Mouse (Mus musculus) cortical plate, adult 2 months (tissue): ENCODE data around the gene P2ry12. TPM values are rescaled to one million over a fixed set of nuclear protein-coding genes. Genes with fewer than 3 reads are reported as not detected.

ENCODE experiments used
- H3K27ac ChIP-seq: fragments of 200-500 bp; 2 replicates; pipeline ENCODE4 v1.5.1; 2012; ENCODE audit warnings: low read length, control low read depth, inconsistent platforms; ENCODE audit not compliant: insufficient read depth
- H3K4me1 ChIP-seq: fragments of 200-500 bp; 2 replicates; pipeline ENCODE4 v1.6.1; 2011; ENCODE audit warnings: low read length; ENCODE audit not compliant: control insufficient read depth, insufficient read depth
- H3K4me3 ChIP-seq: fragments of 200-500 bp; 2 replicates; pipeline ENCODE4 v1.5.1; 2011; ENCODE audit warnings: mild to moderate bottlenecking, low read length, control low read depth; ENCODE audit not compliant: insufficient read depth
- CTCF ChIP-seq: fragments of 200-500 bp; IDR thresholded peaks from 2 replicates; pipeline ENCODE4 v1.5.1; 2011; ENCODE audit warnings: mild to moderate bottlenecking, control low read depth, low read length; ENCODE audit not compliant: insufficient read depth; ENCODE audit errors: extremely low read depth
- POLR2A ChIP-seq: fragments of 200-500 bp; IDR thresholded peaks from 2 replicates; pipeline ENCODE4 v1.6.1; 2011; ENCODE audit warnings: mild to moderate bottlenecking, low read length, control low read depth; ENCODE audit not compliant: insufficient read depth; ENCODE audit errors: extremely low read depth
- polyA plus RNA-seq: library from polyadenylated mRNA; depleted of rRNA; stranded (reverse); fragments of >200 nt; gene quantifications from 2 replicates; pipeline ENCODE4 v1.2.3, GENCODE M21; 2012

P2ry12 gene
- polyA plus RNA-seq, 1 experiment = 91.0 TPM

DNA sequence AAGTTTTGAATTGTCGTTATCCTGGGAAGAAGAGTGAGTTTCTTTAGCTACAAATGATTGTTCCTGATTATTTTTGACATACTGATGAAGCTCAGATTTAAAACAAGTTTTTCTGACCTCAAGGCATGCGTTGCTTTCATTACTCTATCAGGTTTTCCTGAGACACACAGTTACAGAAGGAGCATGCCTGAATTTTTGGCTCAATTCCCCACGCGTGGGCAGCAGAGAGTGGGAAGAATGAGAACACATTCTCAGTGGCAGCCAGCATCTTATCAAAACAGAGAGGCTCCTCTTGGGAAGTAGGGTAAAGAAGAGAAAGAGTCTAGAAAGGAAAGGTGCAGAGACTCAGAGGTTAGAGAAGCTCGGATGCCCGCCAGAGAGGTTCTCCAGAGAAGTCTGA is 19.3 kb downstream of the P2ry12 start:
- TF ChIP-seq CTCF (no peak), POLR2A (no peak)
- peaks cover 4% of the 10 kb centered on the region; the same call in 1 of the 2 replicates for H3K4me1 ChIP-seq
- no peak overlapping the region for H3K4me3 ChIP-seq
- no peak overlapping the region for H3K27ac ChIP-seq

DNA sequence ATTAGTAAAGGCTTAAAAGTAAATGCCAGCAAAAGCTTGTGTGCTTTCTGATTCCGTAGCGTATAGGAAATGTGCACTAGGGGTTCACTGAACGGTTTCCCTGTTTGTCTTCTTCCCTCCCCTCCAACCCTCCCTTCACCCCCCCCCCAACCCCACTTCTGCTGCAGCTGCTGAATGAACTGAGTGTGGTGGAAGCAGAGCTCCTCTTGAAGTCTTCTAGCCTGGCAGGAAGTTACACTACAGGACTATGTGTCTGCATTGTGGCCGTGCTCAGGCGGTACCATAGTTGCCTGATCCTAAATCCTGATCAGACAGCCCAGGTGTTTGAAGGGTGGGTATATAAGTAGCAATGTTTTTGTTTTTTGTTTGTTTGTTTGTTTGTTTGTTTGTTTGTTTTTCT is 27.8 kb downstream of the P2ry12 start:
- Histone ChIP-seq H3K27ac (no peak overlapping the region), H3K4me1 (no peaks in the 10 kb centered on the region; the same call in 1 of the 2 replicates), H3K4me3 (no peak overlapping the region)
- TF ChIP-seq POLR2A (no peak), CTCF (no peak)

DNA sequence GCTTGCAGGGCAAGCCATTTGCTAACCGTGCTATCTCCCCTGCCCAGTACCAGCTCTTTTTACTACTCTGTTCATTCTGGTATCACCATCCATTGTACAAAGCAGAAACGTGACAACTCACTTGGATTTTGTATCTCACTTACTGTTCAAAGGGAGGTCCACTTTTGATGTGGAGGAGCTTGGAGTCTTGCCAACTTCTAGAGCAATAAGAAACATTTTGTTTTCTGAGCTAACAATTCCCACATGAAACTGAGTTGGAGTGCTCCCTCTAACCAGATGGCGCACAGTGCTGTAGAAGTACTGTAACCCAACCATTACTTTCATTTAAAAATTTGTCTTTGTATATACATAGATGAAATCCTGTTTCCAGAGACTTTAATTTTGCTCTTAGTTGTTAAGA is 31.8 kb downstream of the P2ry12 start:
- Histone ChIP-seq H3K4me3 (no peak overlapping the region), H3K4me1 (peaks cover 2% of the 10 kb centered on the region; the same call in 1 of the 2 replicates), H3K27ac (no peak overlapping the region)
- no peak for TF ChIP-seq POLR2A
- TF ChIP-seq CTCF = no peak

DNA sequence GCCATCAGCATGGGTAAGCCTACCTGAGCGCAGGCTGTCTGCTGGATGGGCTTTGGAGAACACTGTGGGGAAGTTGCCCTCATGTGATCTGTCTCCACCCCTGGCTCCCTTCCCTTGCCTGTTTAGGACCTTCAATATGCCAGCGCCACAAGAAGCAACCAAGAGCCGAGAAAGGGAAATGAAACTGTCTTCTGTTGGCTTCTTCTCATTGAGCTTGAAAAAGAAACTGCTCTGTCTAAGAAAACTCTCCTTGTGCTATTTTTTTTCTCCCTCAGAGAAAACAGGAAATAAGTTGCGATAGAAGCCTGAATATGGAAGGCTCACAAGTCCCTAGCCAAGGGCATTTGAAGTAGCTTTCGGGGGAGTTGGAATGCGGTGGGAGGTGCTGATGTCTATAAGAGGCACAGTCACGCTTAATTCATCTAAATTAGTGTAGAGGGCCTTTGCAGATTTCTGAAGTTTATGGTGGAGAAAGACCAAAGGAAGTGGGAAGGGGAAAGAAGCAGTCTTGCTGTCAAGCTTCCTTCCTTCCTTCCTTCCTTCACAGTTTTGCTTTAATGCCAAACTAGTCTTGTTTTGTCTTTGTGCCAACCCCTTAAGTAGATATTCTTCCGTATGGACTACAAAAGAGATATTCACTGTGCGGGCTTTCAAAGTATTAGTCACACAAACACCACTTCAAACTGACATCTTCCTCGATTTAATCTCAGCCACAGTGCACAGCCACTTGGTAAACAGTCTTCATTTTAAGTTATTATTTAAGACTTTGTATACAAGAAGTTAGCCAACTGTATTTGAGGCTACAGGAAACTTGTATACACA is 33.7 kb downstream of the P2ry12 start:
- no peak overlapping the region; the same call in 1 of the 2 replicates for H3K27ac ChIP-seq
- no peak for TF ChIP-seq CTCF
- H3K4me3 ChIP-seq = no peak overlapping the region
- H3K4me1 ChIP-seq = peaks cover 2% of the 10 kb centered on the region; the same call in 1 of the 2 replicates

DNA sequence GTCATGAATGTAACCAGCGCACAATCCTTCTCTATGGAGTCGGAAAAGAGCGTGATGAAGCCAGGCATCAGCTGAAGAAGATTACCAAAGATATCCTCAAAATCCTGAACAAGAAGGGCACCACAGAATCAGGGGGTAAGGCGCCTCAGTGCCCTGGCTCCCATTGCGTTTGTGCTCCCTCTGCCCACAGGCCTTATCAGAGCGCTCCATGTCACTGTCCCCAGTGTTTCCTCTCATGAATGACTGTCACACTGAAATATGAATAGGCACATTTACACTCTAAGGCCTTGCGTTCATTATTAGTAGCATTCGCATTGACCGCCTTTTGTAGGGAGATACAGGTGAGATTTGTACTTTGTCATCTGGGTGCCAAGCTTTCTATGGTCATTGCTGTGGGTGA is 35.0 kb downstream of the P2ry12 start:
- H3K4me1 ChIP-seq = peaks cover 2% of the 10 kb centered on the region; the same call in 1 of the 2 replicates
- no peak overlapping the region; the same call in 1 of the 2 replicates for H3K27ac ChIP-seq
- TF ChIP-seq CTCF (no peak), POLR2A (no peak)

DNA sequence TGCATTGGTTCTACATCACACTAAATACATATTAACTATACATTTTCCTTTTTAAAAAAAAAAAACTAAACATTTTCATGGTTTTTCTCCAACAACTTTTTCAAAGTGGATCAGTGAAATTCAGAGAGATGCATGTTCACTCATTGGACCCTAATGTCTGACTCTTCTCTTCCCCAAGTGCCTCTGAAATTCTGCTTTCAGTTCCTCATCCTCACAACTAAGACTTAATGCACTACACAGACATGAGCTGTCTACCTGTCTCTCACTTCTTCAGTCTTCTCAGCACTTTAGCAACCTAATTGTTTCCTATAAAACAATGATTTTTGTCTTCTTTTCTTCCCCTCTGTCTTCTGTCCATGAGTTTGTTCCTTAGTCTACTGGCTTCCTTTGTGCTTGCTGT is 37.3 kb downstream of the P2ry12 start:
- TF ChIP-seq POLR2A (no peak), CTCF (no peak)
- Histone ChIP-seq H3K27ac (no peak overlapping the region), H3K4me1 (peaks cover 2% of the 10 kb centered on the region; the same call in 1 of the 2 replicates), H3K4me3 (no peak overlapping the region)

More for the DNA sequence above, 35.0 kb downstream of the P2ry12 start:
- H3K4me3 ChIP-seq = no peak overlapping the region

DNA sequence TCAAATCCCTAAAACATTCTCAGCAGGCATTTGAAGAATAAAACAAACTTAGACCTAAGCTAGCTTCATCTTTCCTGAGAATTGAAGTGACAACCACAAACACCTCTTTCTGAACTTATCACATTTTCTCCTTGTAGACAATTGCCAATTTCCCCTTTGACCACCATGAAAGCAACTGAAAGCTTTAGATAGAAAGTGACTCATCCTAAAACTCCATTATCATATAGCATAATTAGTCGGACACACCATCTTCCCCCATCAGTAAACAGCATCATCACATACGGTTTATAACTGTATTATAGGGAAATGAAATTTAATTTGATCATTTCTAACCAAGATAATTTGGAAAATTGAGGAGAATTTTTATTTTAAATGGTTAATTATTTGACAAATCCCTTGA is 40.4 kb downstream of the P2ry12 start:
- Histone ChIP-seq H3K4me1 (no peaks in the 10 kb centered on the region), H3K27ac (no peak overlapping the region), H3K4me3 (no peak overlapping the region)
- TF ChIP-seq POLR2A (no peak), CTCF (no peak)

DNA sequence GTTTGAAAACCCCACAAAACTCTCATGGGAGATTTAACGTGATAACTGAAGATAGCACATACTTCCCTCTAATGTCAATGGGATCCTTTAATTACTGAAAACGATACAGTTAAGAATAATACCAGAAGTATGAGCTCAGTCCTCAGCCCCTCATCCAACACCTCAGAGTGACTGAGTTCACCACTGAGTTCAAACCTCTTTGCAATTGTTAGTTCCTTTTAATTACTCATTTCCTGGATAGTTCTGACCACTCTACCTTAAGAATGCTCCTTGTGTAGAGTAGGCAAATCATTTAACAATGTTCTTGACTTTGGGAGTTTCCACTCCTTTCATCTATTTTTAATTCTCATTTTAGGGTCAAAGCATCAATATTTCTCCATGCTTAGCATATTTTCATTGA is 43.3 kb downstream of the P2ry12 start:
- Histone ChIP-seq H3K4me3 (no peak overlapping the region), H3K27ac (no peak overlapping the region), H3K4me1 (no peaks in the 10 kb centered on the region)
- TF ChIP-seq POLR2A (no peak), CTCF (no peak)

DNA sequence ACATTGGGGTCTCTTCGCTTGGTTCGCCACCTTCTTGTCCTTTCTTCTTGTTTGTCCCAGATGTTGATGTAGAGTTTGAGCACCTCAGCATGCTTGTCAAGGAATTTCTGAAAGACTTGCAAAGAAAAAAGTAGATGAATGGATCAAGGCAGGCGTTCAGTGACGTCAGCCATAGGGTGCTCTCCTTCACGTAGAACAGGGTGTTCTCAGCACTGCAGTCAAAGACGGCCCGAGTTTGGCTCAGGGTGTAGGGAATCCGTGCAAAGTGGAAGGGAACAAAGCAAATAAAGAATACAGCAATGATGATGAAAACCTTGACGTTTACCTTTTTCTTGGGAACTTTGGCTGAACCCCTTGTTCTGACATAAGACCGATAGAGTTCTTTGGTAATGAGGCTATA is 45.5 kb downstream of the P2ry12 start:
- TF ChIP-seq CTCF (no peak), POLR2A (no peak)
- Histone ChIP-seq H3K4me1 (no peaks in the 10 kb centered on the region), H3K27ac (no peak overlapping the region), H3K4me3 (no peak overlapping the region)

DNA sequence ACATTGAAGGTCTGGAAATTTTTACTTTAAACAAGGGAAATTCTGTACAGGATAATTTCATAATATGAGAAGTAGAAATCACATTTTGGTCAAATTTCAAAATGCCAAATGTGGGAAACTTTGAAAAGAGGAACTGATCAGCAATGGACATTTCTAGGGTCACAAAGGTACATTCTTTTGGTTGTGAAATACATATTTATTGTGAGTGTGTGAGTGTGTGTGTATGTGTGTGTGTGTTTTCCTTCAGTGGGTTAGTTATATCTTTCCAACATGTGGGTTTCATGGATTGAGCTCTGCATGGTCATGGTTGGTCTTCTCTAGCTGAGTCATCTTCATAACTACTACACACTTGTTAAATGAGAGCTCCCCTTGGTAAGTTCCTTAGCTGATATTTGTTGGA is 50.3 kb downstream of the P2ry12 start:
- TF ChIP-seq POLR2A = no peak
- H3K27ac ChIP-seq = no peak overlapping the region
- no peaks in the 10 kb centered on the region for H3K4me1 ChIP-seq
- H3K4me3 ChIP-seq = no peak overlapping the region
